Mouse (Mus musculus) monocyte, adult 5-6 weeks (primary cell): Measurements from ENCODE around the gene Cebpb. TPM values are rescaled to one million over a fixed set of nuclear protein-coding genes. Genes with fewer than 3 reads are reported as not detected.
"Not testable (repeated sequence)": the region's sequence is repeated elsewhere in the genome, so short reads cannot be mapped to it uniquely, and the experiment has no call there.

Source experiments
- ATAC-seq: fragments of 153-309, 156-312 bp; replicated peaks from 2 replicates; pipeline ENCODE4 v1.8.0; 2017; ENCODE audit warnings: mild to moderate bottlenecking; ENCODE audit not compliant: low TSS enrichment, insufficient number of reproducible peaks, severe bottlenecking, poor library complexity, low FRiP score
- total RNA-seq: library from RNA; stranded (forward); fragments of 200-1000, 200-491, 200-594 nt; gene quantifications from 3 replicates; pipeline ENCODE4 v1.2.3, GENCODE M21; 2017

Gene Cebpb
- total RNA-seq, result 255 to 567 TPM (median 357 TPM) in 3 replicates

- no peak for ATAC-seq
Measured at GRCm38 (mm10) chr2:167688498-167689451, at the start of gene Cebpb. Gene Cebpb (plus strand): TSS chr2:167688915.

- ATAC-seq, result no peak
Measured at GRCm38 (mm10) chr2:167640279-167640678, 48.4 kb upstream of the Cebpb start.

- peak; percentile 60 for ATAC-seq
Measured at GRCm38 (mm10) chr2:167641337-167641736, 47.4 kb upstream of the Cebpb start.

GRCm38 (mm10) chr2:167642164-167642563 is 46.6 kb upstream of the Cebpb start:
- no peak for ATAC-seq

GRCm38 (mm10) chr2:167643356-167644052 is 45.2 kb upstream of the Cebpb start:
- not testable (repeated sequence) for ATAC-seq

GRCm38 (mm10) chr2:167646411-167646810 is 42.3 kb upstream of the Cebpb start:
- ATAC-seq, result no peak

GRCm38 (mm10) chr2:167649290-167650032 is 39.3 kb upstream of the Cebpb start:
- ATAC-seq, result peak; percentile 75

- ATAC-seq, result no peak
Measured at GRCm38 (mm10) chr2:167651622-167652021, 37.1 kb upstream of the Cebpb start.

- no peak for ATAC-seq
Measured at GRCm38 (mm10) chr2:167652694-167653093, 36.0 kb upstream of the Cebpb start.

- no peak for ATAC-seq
Measured at GRCm38 (mm10) chr2:167654911-167655600, 33.7 kb upstream of the Cebpb start.

GRCm38 (mm10) chr2:167656629-167657478 is 31.9 kb upstream of the Cebpb start:
- peak; percentile 81 for ATAC-seq

- ATAC-seq, result no peak
Measured at GRCm38 (mm10) chr2:167657973-167658372, 30.7 kb upstream of the Cebpb start.

- no peak for ATAC-seq
Measured at GRCm38 (mm10) chr2:167658712-167659111, 30.0 kb upstream of the Cebpb start.

- no peak for ATAC-seq
Measured at GRCm38 (mm10) chr2:167659177-167659846, 29.4 kb upstream of the Cebpb start.

- no peak for ATAC-seq
Measured at GRCm38 (mm10) chr2:167659847-167660610, 28.7 kb upstream of the Cebpb start.

GRCm38 (mm10) chr2:167660611-167660971 is 28.1 kb upstream of the Cebpb start:
- no peak for ATAC-seq
